Mouse (Mus musculus): ENCODE data around the gene Fbxo24. TPM values are rescaled to one million over a fixed set of nuclear protein-coding genes. Genes with fewer than 3 reads are reported as not detected.

The Fbxo24 gene
- polyA plus RNA-seq (2012; rRNA removed; ENCODE audit: low replicate concordance) = 0.18 and 0.78 TPM in 2 replicates

DNA sequence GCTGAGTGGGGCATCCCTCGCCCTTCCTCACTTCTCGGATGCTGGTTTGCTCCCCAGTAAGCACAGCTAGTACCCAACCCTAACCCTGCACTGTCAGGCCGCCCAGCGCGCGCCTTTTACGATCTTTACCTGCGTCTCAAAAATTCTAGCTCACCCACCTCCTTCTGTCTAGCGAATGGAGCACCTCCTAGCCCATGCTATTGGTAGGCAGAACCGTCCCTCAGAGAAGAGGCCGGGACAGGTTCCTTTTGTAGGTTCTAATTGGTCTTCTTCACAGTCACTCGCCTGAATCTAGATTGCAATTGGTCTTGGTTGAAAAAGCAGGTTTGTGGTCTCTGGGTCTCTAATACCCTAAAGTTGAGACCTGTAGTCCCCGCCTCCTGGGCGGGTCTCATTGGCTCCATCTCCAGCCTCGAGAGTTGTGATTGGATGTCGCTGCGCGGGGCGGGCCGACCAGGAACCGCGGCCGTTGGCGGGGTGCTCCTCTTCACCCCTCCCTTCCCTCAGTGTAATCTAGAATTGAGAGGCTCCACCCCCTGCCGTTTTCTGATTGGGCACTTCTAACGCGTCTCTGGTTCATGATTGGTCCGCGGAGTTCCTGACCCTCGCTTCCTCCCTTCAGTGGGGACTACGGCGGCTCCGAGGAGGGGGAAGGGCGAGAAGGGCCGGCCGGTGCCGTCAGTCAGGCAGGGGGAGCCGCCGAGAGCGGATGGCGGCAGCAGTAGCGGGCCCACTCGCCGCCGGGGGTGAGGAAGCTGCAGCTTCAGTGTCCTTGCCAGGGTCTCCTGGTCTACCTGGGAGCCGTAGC is at the start of gene Fbxo24, which contains the start of the genes Lrch4 and Gm20605:
Gene Fbxo24 (minus strand): TSS at position 505 of the 808 bp plus-strand sequence.
Gene Lrch4 (plus strand): TSS at position 624 of the 808 bp plus-strand sequence.
Gene Gm20605 (plus strand): TSS at position 678 of the 808 bp plus-strand sequence.

DNA sequence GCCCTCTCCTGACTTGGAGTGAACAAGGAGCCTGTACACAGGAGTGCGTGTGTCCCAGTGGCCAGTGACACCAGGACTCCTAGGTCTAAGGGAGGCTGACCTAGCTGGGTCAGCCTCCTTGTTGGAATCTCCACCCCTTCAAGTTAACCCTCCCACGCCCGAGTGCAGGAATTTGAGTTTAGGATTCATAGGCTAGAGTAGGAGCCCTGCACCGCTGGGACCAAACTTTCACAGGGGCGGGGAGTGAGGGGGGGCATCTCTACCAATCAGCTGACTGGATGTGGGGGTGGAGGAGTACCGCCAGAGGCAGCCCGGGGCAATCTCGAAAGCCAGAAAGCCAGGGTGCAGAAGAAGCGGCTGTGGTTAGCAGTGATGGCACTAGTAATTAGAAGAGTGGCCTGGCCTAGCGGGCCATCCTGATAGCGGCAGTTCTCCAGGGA is 16.9 kb upstream of the Fbxo24 start, which contains the start of gene Irs3:
Gene Irs3 (minus strand): TSS at position 63 of the 440 bp plus-strand sequence.

DNA sequence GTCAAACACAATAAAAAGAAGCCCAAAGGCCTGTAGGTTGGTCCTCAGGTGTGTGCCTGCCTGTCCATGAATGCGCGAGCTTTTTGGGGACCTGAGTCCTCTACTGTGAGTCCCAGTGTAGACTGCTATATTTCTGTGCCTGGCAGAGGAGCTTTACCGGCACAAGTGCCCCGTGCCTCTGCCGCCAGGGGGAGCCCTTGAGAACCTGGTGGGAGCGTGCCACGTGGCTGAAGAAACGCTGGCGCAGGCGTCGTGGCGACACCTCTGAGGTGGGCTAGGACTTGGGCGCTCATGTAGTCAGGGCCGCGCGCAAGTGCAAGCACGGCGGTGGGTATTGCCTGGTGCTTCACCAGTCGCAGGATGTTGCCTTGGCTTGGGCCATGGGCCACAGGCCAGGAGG is 12.3 kb upstream of the Fbxo24 start, which contains the start of gene Sap25:
Gene Sap25 (plus strand): TSS at position 281 of the 400 bp plus-strand sequence.

DNA sequence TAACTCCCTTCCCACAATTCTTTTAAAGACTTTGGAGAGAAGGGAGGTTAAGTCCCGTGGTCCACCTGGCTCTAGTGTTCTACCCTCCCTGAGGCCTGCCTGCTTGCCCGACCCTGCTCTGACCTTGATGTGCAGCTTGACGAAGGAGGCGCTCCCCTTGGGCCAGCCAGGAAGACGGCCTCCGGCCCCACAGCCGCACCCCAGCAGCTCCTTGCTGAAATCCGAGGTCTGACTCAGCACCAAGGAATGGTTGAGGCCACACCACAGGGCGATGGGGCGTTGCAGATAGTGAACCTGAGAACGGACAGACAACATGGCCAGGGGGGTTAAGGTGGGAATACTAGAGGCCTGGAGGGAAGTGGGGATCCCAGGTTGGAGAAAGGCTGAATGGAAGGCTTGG is 15.3 kb downstream of the Fbxo24 start, which contains the start of gene Pcolce:
Gene Pcolce (minus strand): TSS at position 235 of the 400 bp plus-strand sequence.

DNA sequence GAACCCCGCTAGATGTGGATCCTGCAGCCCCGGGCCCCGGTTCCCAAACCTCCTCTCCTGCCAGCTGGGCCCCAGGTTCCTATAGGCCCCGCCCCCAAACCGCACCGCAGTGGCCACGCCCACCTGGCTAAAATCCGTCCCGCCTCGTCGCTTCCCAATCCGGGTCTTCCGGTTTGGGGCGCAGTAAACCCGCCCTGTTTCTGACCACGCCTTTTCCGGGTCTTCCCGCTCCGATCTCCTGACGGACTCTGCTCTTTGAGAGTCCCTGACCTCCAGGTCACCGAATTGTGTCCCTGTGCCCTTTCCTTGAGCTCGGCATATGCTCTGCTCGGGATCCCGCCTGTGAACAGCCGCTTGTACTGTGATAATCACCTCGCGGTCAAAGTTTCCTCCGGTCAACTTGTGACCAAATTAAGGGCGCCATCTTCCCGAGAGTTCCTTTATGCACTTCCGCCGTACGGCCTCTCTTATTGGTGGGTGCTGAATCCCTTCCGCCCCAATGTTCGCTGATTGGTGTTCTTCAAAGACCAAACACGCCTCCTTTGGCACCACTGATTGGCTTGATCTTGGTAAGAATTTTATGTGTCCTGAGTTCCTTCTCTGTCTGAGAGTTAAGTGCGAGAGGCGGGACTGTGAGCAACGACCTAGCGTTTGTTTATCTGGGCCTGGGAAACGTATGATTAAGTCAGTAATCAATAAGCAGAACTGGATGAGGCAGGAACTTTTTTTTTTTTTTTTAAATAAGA is 28.0 kb downstream of the Fbxo24 start, which contains the start of gene Mospd3:
Gene Mospd3 (minus strand): TSS at position 440 of the 746 bp plus-strand sequence.

DNA sequence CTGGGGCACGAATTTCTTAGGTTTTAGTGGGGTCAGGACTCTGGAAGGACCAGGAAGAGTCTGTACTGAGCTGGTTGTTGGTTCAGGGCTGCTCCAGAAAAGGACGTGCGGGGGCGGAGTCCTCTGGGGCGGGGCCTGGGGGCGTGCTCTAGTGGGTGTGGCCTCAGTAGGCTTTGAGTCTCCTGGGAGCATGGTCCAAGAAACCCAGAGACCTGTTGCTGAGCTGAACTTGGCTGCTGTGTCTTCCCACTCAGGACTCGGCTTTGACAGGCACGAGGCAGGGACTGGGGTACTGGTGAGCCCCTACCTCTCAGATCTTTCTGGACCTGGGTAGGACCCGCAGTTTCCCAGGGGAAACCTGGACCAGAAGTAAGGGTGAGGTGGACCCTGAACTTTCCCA is 59.1 kb downstream of the Fbxo24 start, which contains the start of gene Tfr2:
Gene Tfr2 (plus strand): TSS at position 176 of the 400 bp plus-strand sequence.

Other genes with a start within 250 kb of the Fbxo24 start
- 0.88 and 2.8 TPM in 2 replicates for gene Zan, start 151.9 kb downstream of the Fbxo24 start, polyA plus RNA-seq (2012; rRNA removed; ENCODE audit: low replicate concordance)
- gene Pop7, start 126.5 kb downstream of the Fbxo24 start, polyA plus RNA-seq (2012; rRNA removed; ENCODE audit: low replicate concordance) = 37.9 and 47.1 TPM in 2 replicates
- gene Gigyf1, start 110.5 kb downstream of the Fbxo24 start, polyA plus RNA-seq (2012; rRNA removed; ENCODE audit: low replicate concordance) = 11.8 and 16.6 TPM in 2 replicates
- not detected in 2 replicates for gene Epo, start 95.8 kb downstream of the Fbxo24 start, polyA plus RNA-seq (2012; rRNA removed; ENCODE audit: low replicate concordance)
- gene Gnb2, start 95.5 kb downstream of the Fbxo24 start, polyA plus RNA-seq (2012; rRNA removed; ENCODE audit: low replicate concordance) = 831 and 1,332 TPM in 2 replicates
- gene Actl6b, start 75.5 kb downstream of the Fbxo24 start, polyA plus RNA-seq (2012; rRNA removed; ENCODE audit: low replicate concordance) = 1.1 TPM in 2 replicates
- 0.81 and 1.1 TPM in 2 replicates for gene Tfr2, start 59.2 kb downstream of the Fbxo24 start, polyA plus RNA-seq (2012; rRNA removed; ENCODE audit: low replicate concordance)
- 135 and 239 TPM in 2 replicates for gene Mospd3, start 27.9 kb downstream of the Fbxo24 start, polyA plus RNA-seq (2012; rRNA removed; ENCODE audit: low replicate concordance)
- gene Pcolce, start 15.2 kb downstream of the Fbxo24 start, polyA plus RNA-seq (2012; rRNA removed; ENCODE audit: low replicate concordance) = 33.2 and 49.9 TPM in 2 replicates
- 33.9 and 56.3 TPM in 2 replicates for gene Lrch4, start 119 bp upstream of the Fbxo24 start, polyA plus RNA-seq (2012; rRNA removed; ENCODE audit: low replicate concordance)
- 22.3 and 27.1 TPM in 2 replicates for gene Gm20605, start 173 bp upstream of the Fbxo24 start, polyA plus RNA-seq (2012; rRNA removed; ENCODE audit: low replicate concordance)
- 114 and 144 TPM in 2 replicates for gene Sap25, start 12.3 kb upstream of the Fbxo24 start, polyA plus RNA-seq (2012; rRNA removed; ENCODE audit: low replicate concordance)
- 0.40 and 1.2 TPM in 2 replicates for gene Irs3, start 16.7 kb upstream of the Fbxo24 start, polyA plus RNA-seq (2012; rRNA removed; ENCODE audit: low replicate concordance)
- 16.4 and 20.6 TPM in 2 replicates for gene Agfg2, start 55.7 kb upstream of the Fbxo24 start, polyA plus RNA-seq (2012; rRNA removed; ENCODE audit: low replicate concordance)
- 13.8 and 23.5 TPM in 2 replicates for gene Nyap1, start 112.6 kb upstream of the Fbxo24 start, polyA plus RNA-seq (2012; rRNA removed; ENCODE audit: low replicate concordance)
- 136 and 297 TPM in 2 replicates for gene Tsc22d4, start 116.7 kb upstream of the Fbxo24 start, polyA plus RNA-seq (2012; rRNA removed; ENCODE audit: low replicate concordance)
- gene Ppp1r35, start 149.8 kb upstream of the Fbxo24 start, polyA plus RNA-seq (2012; rRNA removed; ENCODE audit: low replicate concordance) = 44.3 and 72.5 TPM in 2 replicates
- 17.6 and 30.8 TPM in 2 replicates for gene Mepce, start 158.7 kb upstream of the Fbxo24 start, polyA plus RNA-seq (2012; rRNA removed; ENCODE audit: low replicate concordance)
- gene Zcwpw1, start 158.8 kb upstream of the Fbxo24 start, polyA plus RNA-seq (2012; rRNA removed; ENCODE audit: low replicate concordance) = not detected in 2 replicates
- gene Pilra, start 207.3 kb upstream of the Fbxo24 start, polyA plus RNA-seq (2012; rRNA removed; ENCODE audit: low replicate concordance) = 3.1 and 9.7 TPM in 2 replicates
- 3.0 and 3.9 TPM in 2 replicates for gene Pilrb1, start 229.1 kb upstream of the Fbxo24 start, polyA plus RNA-seq (2012; rRNA removed; ENCODE audit: low replicate concordance)
- gene Pilrb2, start 242.8 kb upstream of the Fbxo24 start, polyA plus RNA-seq (2012; rRNA removed; ENCODE audit: low replicate concordance) = 3.5 and 5.6 TPM in 2 replicates